In genomic region chr14:98442411-98442810, GRCm38 (mm10) we compare ENCODE assay signal across 29 mouse cellular contexts.
DNase-seq lines count a peak whose midpoint lies in the region; ATAC-seq lines count a peak whose summit lies in the region.
"Had no signal": no experiment of that assay in that cellular context is flagged by ENCODE, and none has a peak within 500 bp of the region (broad histone marks: within the 10 kb centered on the region; RNA-seq: fewer than 3 reads in every experiment).

No protein-coding gene starts in this region.

- H3K27ac ChIP-seq in forebrain, embryonic 14.5 days (ENCODE audit: low read depth, low read length), result no peak overlapping the region
- H3K27ac ChIP-seq in forebrain, embryonic 10.5 days, result no peak overlapping the region
- H3K27ac ChIP-seq in kidney, embryonic 15.5 days, result no peak overlapping the region
- H3K27ac ChIP-seq: embryonic facial prominence, embryonic 12.5 days; heart, embryonic 15.5 days; hindbrain, embryonic 14.5 days; limb, embryonic 13.5 days; liver, embryonic 12.5 days; midbrain, embryonic 10.5 days; neural tube, embryonic 13.5 days; stomach, embryonic 15.5 days had no signal

- no peaks in the 10 kb centered on the region for H3K4me1 ChIP-seq in forebrain, embryonic 14.5 days (ENCODE audit: control insufficient read depth, insufficient read depth, low read length)
- H3K4me1 ChIP-seq in forebrain, embryonic 10.5 days, result no peaks in the 10 kb centered on the region
- no peaks in the 10 kb centered on the region for H3K4me1 ChIP-seq in kidney, embryonic 15.5 days
- H3K4me1 ChIP-seq: embryonic facial prominence, embryonic 12.5 days; heart, embryonic 15.5 days; liver, embryonic 12.5 days; midbrain, embryonic 10.5 days; neural tube, embryonic 13.5 days; stomach, embryonic 15.5 days had no signal

- H3K27me3 ChIP-seq in forebrain, embryonic 14.5 days (replicated peaks; ENCODE audit: control insufficient read depth, insufficient read depth, low read length), result no peaks in the 10 kb centered on the region
- H3K27me3 ChIP-seq in forebrain, embryonic 10.5 days (ENCODE audit: poor library complexity, severe bottlenecking), result no peaks in the 10 kb centered on the region
- no peaks in the 10 kb centered on the region for H3K27me3 ChIP-seq in kidney, embryonic 15.5 days
- H3K27me3 ChIP-seq: embryonic facial prominence, embryonic 12.5 days; heart, embryonic 15.5 days; limb, embryonic 13.5 days; liver, embryonic 12.5 days; neural tube, embryonic 13.5 days; stomach, embryonic 15.5 days had no signal

- 0 out of 2 replicates have a peak, but pooled peaks have one; percentile 42 for ATAC-seq in forebrain, embryonic 14.5 days
- no peak for ATAC-seq in kidney, embryonic 15.5 days (replicated peaks; ENCODE audit: low FRiP score)
- ATAC-seq: CD4-positive, CD25-positive, alpha-beta regulatory T cell, adult 4 months; inflammation-experienced regulatory T-cells, adult 6 months; liver, embryonic 12.5 days; midbrain, embryonic 16.5 days had no signal

- H3K36me3 ChIP-seq in forebrain, embryonic 14.5 days (ENCODE audit: control insufficient read depth, insufficient read depth, low read length), result no peaks in the 10 kb centered on the region
- no peaks in the 10 kb centered on the region for H3K36me3 ChIP-seq in forebrain, embryonic 10.5 days (replicated peaks)
- H3K36me3 ChIP-seq in kidney, embryonic 15.5 days, result no peaks in the 10 kb centered on the region
- H3K36me3 ChIP-seq: embryonic facial prominence, embryonic 12.5 days; heart, embryonic 15.5 days; limb, embryonic 13.5 days; liver, embryonic 12.5 days; midbrain, embryonic 10.5 days; neural tube, embryonic 13.5 days; stomach, embryonic 15.5 days had no signal

- H3K4me3 ChIP-seq in forebrain, embryonic 14.5 days (ENCODE audit: low read depth, low read length), result no peak overlapping the region
- H3K4me3 ChIP-seq in forebrain, embryonic 10.5 days, result no peak overlapping the region
- H3K4me3 ChIP-seq in kidney, embryonic 15.5 days (replicated peaks), result no peak overlapping the region
- H3K4me3 ChIP-seq: embryonic facial prominence, embryonic 12.5 days; heart, embryonic 15.5 days; limb, embryonic 13.5 days; liver, embryonic 12.5 days; midbrain, embryonic 10.5 days; myocyte; neural tube, embryonic 13.5 days; stomach, embryonic 15.5 days had no signal

- no peak overlapping the region for H3K9ac ChIP-seq in forebrain, embryonic 14.5 days (ENCODE audit: low read length)
- H3K9ac ChIP-seq in kidney, embryonic 15.5 days, result no peak overlapping the region
- H3K9ac ChIP-seq: embryonic facial prominence, embryonic 12.5 days; heart, embryonic 15.5 days; hindbrain, embryonic 14.5 days; limb, embryonic 13.5 days; liver, embryonic 12.5 days; neural tube, embryonic 13.5 days; stomach, embryonic 15.5 days had no signal

- WGBS in forebrain, embryonic 14.5 days, result 66% methylated on average over 3 of the region's 3 CpGs
- WGBS in forebrain, embryonic 10.5 days, result 94% methylated on average over 3 of the region's 3 CpGs
- 88% methylated on average over 3 of the region's 3 CpGs for WGBS in kidney, embryonic 15.5 days

- no peaks in the 10 kb centered on the region for H3K9me3 ChIP-seq in forebrain, embryonic 14.5 days (replicated peaks; ENCODE audit: control insufficient read depth, low read length)
- H3K9me3 ChIP-seq in forebrain, embryonic 10.5 days, result no peaks in the 10 kb centered on the region
- no peaks in the 10 kb centered on the region for H3K9me3 ChIP-seq in kidney, embryonic 15.5 days (replicated peaks)
- H3K9me3 ChIP-seq: embryonic facial prominence, embryonic 12.5 days; heart, embryonic 15.5 days; limb, embryonic 13.5 days; liver, embryonic 12.5 days; midbrain, embryonic 10.5 days; neural tube, embryonic 13.5 days; stomach, embryonic 15.5 days had no signal

- peak; percentile 46 for DNase-seq in forebrain, embryonic 14.5 days (ENCODE audit: low spot score)
- no peak for DNase-seq in forebrain, embryonic 10.5 days (ENCODE audit: extremely low spot score, low spot score)
- peak; percentile 16 for DNase-seq in 416B (ENCODE audit: low read depth)
- peak; percentile 44 to 72 for DNase-seq in layer of hippocampus, adult 18-20 months (ENCODE audit: low spot score in 2 of 2)
- peak; percentile 26 to 47 for DNase-seq in layer of hippocampus, postnatal 14 days (ENCODE audit: low spot score in 2 of 2)
- no peak for DNase-seq in thymus, postnatal 4 days
- no peak for DNase-seq in adrenal gland, adult 18-20 months (ENCODE audit: low spot score in 2 of 2)
- DNase-seq: adrenal gland, postnatal 36 days; cerebellum, adult 2 months; gastrocnemius, postnatal 36 days; heart, postnatal 36 days; kidney, adult 18-20 months; kidney, postnatal 10 days; lung, adult 18-20 months; right cerebral cortex, postnatal 4 days; thymus, adult 18-20 months had no signal

- H3K4me2 ChIP-seq in forebrain, embryonic 14.5 days (ENCODE audit: low read length), result no peak overlapping the region
- H3K4me2 ChIP-seq in kidney, embryonic 15.5 days, result no peak overlapping the region
- H3K4me2 ChIP-seq: embryonic facial prominence, embryonic 12.5 days; heart, embryonic 15.5 days; hindbrain, embryonic 14.5 days; limb, embryonic 13.5 days; liver, embryonic 12.5 days; neural tube, embryonic 13.5 days; stomach, embryonic 15.5 days had no signal

Comparison
In these comparisons a context has a peak if more than half of its experiments do, and no peak if none do; other contexts are left out.
1. DNase-seq: peak in forebrain, embryonic 14.5 days (single experiment), 416B (single experiment), layer of hippocampus, adult 18-20 months (2 of 2) and layer of hippocampus, postnatal 14 days (2 of 2); none in forebrain, embryonic 10.5 days (single experiment), thymus, postnatal 4 days (single experiment) and adrenal gland, adult 18-20 months (0 of 2).